Mouse (Mus musculus): ENCODE measurements at regions not wholly inside any gene's neighbourhood (a gene's known extent, or its start where the extent isn't known, plus 50 kb on each side); places are given as distances from the start of the nearest gene placed in this dataset.

- Histone ChIP-seq H3K9ac (ENCODE audit: low read depth, low read length) (no peak overlapping the region), H3K9me3 (replicated peaks; ENCODE audit: low read length) (no peaks in the 10 kb centered on the region), H3K4me2 (ENCODE audit: low read length) (no peak overlapping the region), H3K27ac (no peak overlapping the region), H3K4me1 (replicated peaks; ENCODE audit: insufficient read depth, low read length) (no peaks in the 10 kb centered on the region), H3K36me3 (ENCODE audit: insufficient read depth, low read length) (no peaks in the 10 kb centered on the region), H3K27me3 (ENCODE audit: insufficient read depth, low read length) (no peaks in the 10 kb centered on the region), H3K4me3 (replicated peaks; ENCODE audit: low read depth, low read length) (no peak overlapping the region)
- DNase-seq (ENCODE audit: low spot score) (peak; percentile 24), ATAC-seq (replicated peaks; ENCODE audit: low FRiP score, low read depth) (0 out of 2 replicates have a peak, but pooled peaks have one; percentile 33)
- TF ChIP-seq CTCF (IDR thresholded peaks at IDR 0.05; ENCODE audit: low read depth), result no peak
- 68% methylated on average over 2 of the region's 2 CpGs for WGBS
Observed at GRCm38 (mm10) chr2:51473753-51474152, 153.6 kb upstream of the Tas2r134 start.

DNA sequence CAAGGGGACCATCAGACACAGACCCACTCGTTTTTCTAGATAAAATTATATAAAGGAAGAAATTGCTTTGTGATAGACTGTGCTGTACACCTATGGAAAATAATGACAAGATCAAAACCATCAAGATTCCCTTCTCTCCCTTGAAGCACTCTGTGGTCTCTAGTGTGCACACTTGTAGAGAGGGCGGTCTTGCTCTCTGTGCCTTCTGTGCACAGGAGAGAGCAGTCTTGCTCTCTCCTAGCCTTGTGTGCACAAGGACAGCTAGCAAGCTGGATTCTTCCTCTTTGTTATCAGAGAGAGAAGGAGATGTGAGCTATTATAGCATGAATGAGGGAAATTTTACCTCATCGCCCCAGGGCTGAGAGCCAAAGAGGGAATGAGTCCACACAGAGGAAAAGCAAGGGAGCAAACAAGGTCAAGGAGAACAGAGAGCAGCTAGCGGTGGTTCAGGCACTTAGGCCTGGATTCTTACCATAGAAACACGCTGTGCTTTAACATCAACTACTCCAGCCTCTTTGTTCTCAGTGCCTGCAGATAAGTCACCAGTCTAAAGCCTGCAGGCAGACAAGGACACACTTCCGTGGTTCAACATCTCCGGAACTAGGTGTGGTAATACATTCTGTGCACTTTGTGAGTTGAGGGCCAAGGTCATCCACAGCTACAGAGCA lies 160.2 kb upstream of the Tas2r134 start:
- Histone ChIP-seq H3K9ac (ENCODE audit: low read depth, low read length) (no peak overlapping the region), H3K9me3 (replicated peaks; ENCODE audit: low read length) (no peaks in the 10 kb centered on the region), H3K4me2 (ENCODE audit: low read length) (no peak overlapping the region), H3K4me1 (replicated peaks; ENCODE audit: insufficient read depth, low read length) (no peaks in the 10 kb centered on the region), H3K27me3 (ENCODE audit: insufficient read depth, low read length) (no peaks in the 10 kb centered on the region), H3K36me3 (ENCODE audit: insufficient read depth, low read length) (no peaks in the 10 kb centered on the region), H3K27ac (no peak overlapping the region), H3K4me3 (replicated peaks; ENCODE audit: low read depth, low read length) (no peak overlapping the region)
- DNase-seq (ENCODE audit: low spot score), result no peak
- no peak for ATAC-seq (replicated peaks; ENCODE audit: low FRiP score, low read depth)
- TF ChIP-seq CTCF (IDR thresholded peaks at IDR 0.05; ENCODE audit: low read depth), result no peak
- WGBS, result 68% methylated on average over 7 of the region's 7 CpGs

GRCm38 (mm10) chr2:51466003-51466402 lies 161.3 kb upstream of the Tas2r134 start:
- Histone ChIP-seq H3K4me1 (replicated peaks; ENCODE audit: insufficient read depth, low read length) (no peaks in the 10 kb centered on the region), H3K9me3 (replicated peaks; ENCODE audit: low read length) (no peaks in the 10 kb centered on the region), H3K4me3 (replicated peaks; ENCODE audit: low read depth, low read length) (no peak overlapping the region), H3K27ac (no peak overlapping the region), H3K9ac (ENCODE audit: low read depth, low read length) (no peak overlapping the region), H3K27me3 (ENCODE audit: insufficient read depth, low read length) (no peaks in the 10 kb centered on the region), H3K36me3 (ENCODE audit: insufficient read depth, low read length) (no peaks in the 10 kb centered on the region), H3K4me2 (ENCODE audit: low read length) (no peak overlapping the region)
- TF ChIP-seq CTCF (IDR thresholded peaks at IDR 0.05; ENCODE audit: low read depth), result no peak
- 89% methylated on average over 7 of the region's 7 CpGs for WGBS
- no peak for DNase-seq (ENCODE audit: low spot score)
- ATAC-seq (replicated peaks; ENCODE audit: low FRiP score, low read depth), result no peak

- Histone ChIP-seq H3K9ac (ENCODE audit: low read depth, low read length) (no peak overlapping the region), H3K36me3 (ENCODE audit: insufficient read depth, low read length) (no peaks in the 10 kb centered on the region), H3K9me3 (replicated peaks; ENCODE audit: low read length) (no peaks in the 10 kb centered on the region), H3K4me1 (replicated peaks; ENCODE audit: insufficient read depth, low read length) (no peaks in the 10 kb centered on the region), H3K27me3 (ENCODE audit: insufficient read depth, low read length) (no peaks in the 10 kb centered on the region), H3K4me3 (replicated peaks; ENCODE audit: low read depth, low read length) (no peak overlapping the region), H3K4me2 (ENCODE audit: low read length) (no peak overlapping the region), H3K27ac (no peak overlapping the region)
- TF ChIP-seq CTCF (IDR thresholded peaks at IDR 0.05; ENCODE audit: low read depth), result no peak
- no peak for DNase-seq (ENCODE audit: low spot score)
- no peak for ATAC-seq (replicated peaks; ENCODE audit: low FRiP score, low read depth)
- WGBS, result 57% methylated on average over 7 of the region's 7 CpGs
Observed at GRCm38 (mm10) chr2:51465576-51465975, 161.7 kb upstream of the Tas2r134 start.

DNA sequence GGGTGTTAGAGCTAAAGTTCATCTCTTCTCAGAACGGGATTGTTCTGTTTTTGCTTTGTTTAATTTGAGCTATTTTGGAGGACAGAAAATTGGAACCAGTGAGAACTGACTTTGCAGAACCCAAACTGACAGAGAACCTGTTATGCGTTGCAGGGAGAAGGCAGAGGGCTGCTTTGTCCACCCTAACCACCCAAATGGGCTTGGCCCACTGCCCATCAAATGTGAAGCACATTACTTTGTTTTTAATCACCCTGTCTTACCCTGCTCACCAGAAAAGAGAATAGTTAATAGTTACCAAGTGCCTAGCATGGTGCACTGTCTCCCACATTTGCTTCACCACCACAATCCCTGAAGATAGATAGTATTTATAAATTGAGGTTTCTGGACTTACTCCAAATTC lies 163.0 kb upstream of the Tas2r134 start:
- Histone ChIP-seq H3K27ac (no peak overlapping the region), H3K36me3 (ENCODE audit: insufficient read depth, low read length) (no peaks in the 10 kb centered on the region), H3K27me3 (ENCODE audit: insufficient read depth, low read length) (no peaks in the 10 kb centered on the region), H3K9me3 (replicated peaks; ENCODE audit: low read length) (no peaks in the 10 kb centered on the region), H3K4me1 (replicated peaks; ENCODE audit: insufficient read depth, low read length) (no peaks in the 10 kb centered on the region), H3K4me3 (replicated peaks; ENCODE audit: low read depth, low read length) (no peak overlapping the region), H3K4me2 (ENCODE audit: low read length) (no peak overlapping the region), H3K9ac (ENCODE audit: low read depth, low read length) (no peak overlapping the region)
- WGBS, result 76% methylated on average over 2 of the region's 2 CpGs
- TF ChIP-seq CTCF (IDR thresholded peaks at IDR 0.05; ENCODE audit: low read depth), result no peak
- ATAC-seq (replicated peaks; ENCODE audit: low FRiP score, low read depth) (no peak), DNase-seq (ENCODE audit: low spot score) (no peak)

- no peak overlapping the region for H3K4me3 ChIP-seq (replicated peaks; ENCODE audit: low read depth, low read length)
- no peaks in the 10 kb centered on the region for H3K27me3 ChIP-seq (ENCODE audit: insufficient read depth, low read length)
- no peak for ATAC-seq (replicated peaks; ENCODE audit: low FRiP score, low read depth)
- no peaks in the 10 kb centered on the region for H3K9me3 ChIP-seq (replicated peaks; ENCODE audit: low read length)
- H3K4me2 ChIP-seq (ENCODE audit: low read length), result no peak overlapping the region
- no peak for TF ChIP-seq CTCF (IDR thresholded peaks at IDR 0.05; ENCODE audit: low read depth)
- no peak for DNase-seq (ENCODE audit: low spot score)
- WGBS, result 78% methylated on average over 2 of the region's 2 CpGs
- H3K9ac ChIP-seq (ENCODE audit: low read depth, low read length), result no peak overlapping the region
- no peak overlapping the region for H3K27ac ChIP-seq
- H3K36me3 ChIP-seq (ENCODE audit: insufficient read depth, low read length), result no peaks in the 10 kb centered on the region
- no peaks in the 10 kb centered on the region for H3K4me1 ChIP-seq (replicated peaks; ENCODE audit: insufficient read depth, low read length)
Observed at GRCm38 (mm10) chr2:51460896-51461295, 166.4 kb upstream of the Tas2r134 start.

- Histone ChIP-seq H3K4me1 (replicated peaks; ENCODE audit: insufficient read depth, low read length) (no peaks in the 10 kb centered on the region), H3K9ac (ENCODE audit: low read depth, low read length) (no peak overlapping the region), H3K27ac (no peak overlapping the region), H3K4me2 (ENCODE audit: low read length) (no peak overlapping the region), H3K36me3 (ENCODE audit: insufficient read depth, low read length) (no peaks in the 10 kb centered on the region), H3K27me3 (ENCODE audit: insufficient read depth, low read length) (no peaks in the 10 kb centered on the region), H3K4me3 (replicated peaks; ENCODE audit: low read depth, low read length) (no peak overlapping the region), H3K9me3 (replicated peaks; ENCODE audit: low read length) (no peaks in the 10 kb centered on the region)
- 85% methylated on average over 2 of the region's 2 CpGs for WGBS
- DNase-seq (ENCODE audit: low spot score) (no peak), ATAC-seq (replicated peaks; ENCODE audit: low FRiP score, low read depth) (no peak)
- TF ChIP-seq CTCF (IDR thresholded peaks at IDR 0.05; ENCODE audit: low read depth), result no peak
Observed at GRCm38 (mm10) chr2:51459486-51459885, 167.8 kb upstream of the Tas2r134 start.

Measured in kidney, postnatal 0 days (tissue).